Mouse (Mus musculus): ENCODE results near the gene Snx19. TPM values are rescaled to one million over a fixed set of nuclear protein-coding genes. Genes with fewer than 3 reads are reported as not detected.

The Snx19 gene
- 10 to 100 TPM; 11.7 to 13.9 TPM for polyA plus RNA-seq (2017; shearing (Covaris generic))

GRCm38 (mm10) chr9:30426882-30427632 lies at the start of gene Snx19:
Snx19 (plus strand) TSS chr9:30427108.
- ATAC-seq = peak; percentile 98

- no peak for ATAC-seq
Measured at GRCm38 (mm10) chr9:30400771-30401170, 26.1 kb upstream of the Snx19 start.

DNA sequence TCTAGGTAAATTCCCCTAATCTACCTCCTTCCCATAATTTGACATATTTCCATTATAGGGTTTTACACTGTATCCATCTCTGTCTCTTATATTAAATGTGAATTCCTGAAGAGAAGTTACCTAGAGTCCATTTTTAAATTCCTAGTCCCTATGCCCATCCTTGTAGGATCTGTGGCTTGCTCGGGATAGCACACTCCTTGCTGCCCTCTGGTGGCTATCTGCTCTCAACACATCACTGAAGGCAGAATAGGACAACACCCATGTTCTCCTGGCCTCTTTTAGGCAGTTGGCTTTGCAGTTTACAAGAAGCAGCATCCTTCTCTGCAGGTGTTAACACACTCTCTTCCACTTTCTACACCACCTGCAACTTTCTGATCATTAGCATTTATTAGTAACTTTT lies 4.0 kb upstream of the Snx19 start:
- no peak for ATAC-seq

DNA sequence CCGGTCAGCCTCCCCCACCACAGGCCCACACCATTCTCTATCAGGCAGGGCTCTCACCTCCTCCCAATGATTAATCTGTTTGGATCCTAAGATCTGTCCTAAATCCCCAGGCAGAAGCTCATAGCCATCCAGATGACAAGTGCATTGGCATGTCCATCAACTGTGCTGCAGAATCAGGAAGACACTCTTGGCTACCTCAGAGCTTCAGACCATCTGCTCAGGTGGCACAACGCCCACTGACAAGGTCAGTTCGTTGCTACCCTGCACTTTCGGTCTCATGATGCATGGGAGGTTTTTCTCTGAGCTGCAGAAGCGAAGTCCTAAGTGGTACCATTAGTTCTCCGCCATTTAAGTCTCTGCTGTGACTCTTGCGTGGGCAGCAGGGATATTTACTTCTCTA lies 1.7 kb upstream of the Snx19 start:
- no peak for ATAC-seq

DNA sequence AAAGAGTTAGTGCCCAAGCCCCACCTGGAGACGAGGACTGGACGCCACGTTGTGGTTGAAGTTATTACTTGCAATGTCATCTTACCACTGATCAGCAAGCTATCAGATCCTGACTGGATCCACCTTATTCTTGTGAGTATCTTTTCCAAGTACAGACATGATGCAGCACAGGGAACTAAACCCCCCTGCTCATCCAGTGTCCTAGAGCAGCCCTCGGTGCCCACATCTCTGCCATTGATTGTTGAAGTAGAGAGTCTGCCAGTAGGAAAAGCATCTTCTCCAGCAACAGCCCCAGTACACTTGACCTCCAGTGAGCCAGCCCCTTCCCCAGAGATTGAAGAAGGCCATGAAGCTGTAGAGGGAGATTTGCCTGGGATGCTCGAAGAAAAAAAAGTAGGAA lies 1.3 kb downstream of the Snx19 start:
- no peak for ATAC-seq

DNA sequence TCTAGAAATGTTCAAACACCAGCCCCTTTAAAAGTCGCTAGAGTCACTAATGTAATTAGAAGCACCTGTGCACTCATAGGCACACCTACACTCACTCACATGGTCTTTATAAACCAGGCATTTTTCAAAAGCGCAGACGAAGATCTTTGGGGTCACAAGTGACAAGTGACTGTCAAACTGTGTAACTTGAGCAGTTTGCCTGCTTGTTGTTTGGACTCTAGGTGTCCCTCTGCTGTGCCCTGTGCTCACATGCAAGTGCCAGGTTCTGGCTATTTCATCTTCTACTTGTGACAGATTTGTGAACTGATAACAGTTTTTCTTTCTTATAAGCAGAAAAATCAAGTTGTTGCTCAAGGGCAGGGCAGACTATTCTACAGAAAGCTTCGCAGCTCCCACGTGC lies 3.5 kb downstream of the Snx19 start:
- ATAC-seq = no peak

- no peak for ATAC-seq
Measured at GRCm38 (mm10) chr9:30431909-30432308, 5.0 kb downstream of the Snx19 start.

DNA sequence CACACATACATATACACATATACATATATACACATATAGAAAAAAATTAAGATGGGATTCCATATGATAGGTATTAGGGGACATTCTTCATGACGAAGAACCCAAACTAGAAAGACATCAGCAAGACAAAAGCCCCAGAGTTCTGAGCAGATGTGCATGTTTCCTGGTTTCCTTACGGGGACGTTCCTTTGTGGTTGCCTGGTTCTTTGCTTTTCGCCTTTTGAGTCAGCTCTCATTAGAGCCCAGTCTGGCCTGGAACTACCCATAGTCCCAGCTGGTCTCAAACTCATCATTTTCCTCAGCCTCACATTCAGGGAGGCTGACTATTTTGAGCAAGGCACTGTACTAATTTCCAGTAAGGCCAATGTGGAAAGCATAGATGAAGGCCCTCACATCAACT lies 7.0 kb downstream of the Snx19 start:
- ATAC-seq = no peak

GRCm38 (mm10) chr9:30435902-30436585 lies 9.1 kb downstream of the Snx19 start:
- ATAC-seq = no peak

GRCm38 (mm10) chr9:30438505-30438904 lies 11.6 kb downstream of the Snx19 start:
- ATAC-seq = no peak

DNA sequence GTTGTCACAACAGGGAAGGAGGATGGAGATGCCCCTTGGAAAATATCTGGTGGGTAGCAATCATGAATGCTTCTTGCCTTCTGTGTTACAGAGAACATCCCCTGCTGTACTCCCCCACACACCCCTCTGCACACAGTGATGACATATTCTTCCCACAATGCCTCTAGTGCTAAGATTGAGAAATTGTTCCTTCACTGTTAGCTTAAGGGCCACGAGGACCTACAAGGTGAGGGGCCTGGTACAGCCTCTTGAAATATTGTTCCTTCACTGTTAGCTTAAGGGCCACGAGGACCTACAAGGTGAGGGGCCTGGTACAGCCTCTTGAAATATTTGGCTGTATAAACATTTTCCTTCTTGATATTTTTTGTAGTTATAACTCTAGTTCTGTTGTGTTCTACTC lies 14.9 kb downstream of the Snx19 start:
- ATAC-seq = no peak

DNA sequence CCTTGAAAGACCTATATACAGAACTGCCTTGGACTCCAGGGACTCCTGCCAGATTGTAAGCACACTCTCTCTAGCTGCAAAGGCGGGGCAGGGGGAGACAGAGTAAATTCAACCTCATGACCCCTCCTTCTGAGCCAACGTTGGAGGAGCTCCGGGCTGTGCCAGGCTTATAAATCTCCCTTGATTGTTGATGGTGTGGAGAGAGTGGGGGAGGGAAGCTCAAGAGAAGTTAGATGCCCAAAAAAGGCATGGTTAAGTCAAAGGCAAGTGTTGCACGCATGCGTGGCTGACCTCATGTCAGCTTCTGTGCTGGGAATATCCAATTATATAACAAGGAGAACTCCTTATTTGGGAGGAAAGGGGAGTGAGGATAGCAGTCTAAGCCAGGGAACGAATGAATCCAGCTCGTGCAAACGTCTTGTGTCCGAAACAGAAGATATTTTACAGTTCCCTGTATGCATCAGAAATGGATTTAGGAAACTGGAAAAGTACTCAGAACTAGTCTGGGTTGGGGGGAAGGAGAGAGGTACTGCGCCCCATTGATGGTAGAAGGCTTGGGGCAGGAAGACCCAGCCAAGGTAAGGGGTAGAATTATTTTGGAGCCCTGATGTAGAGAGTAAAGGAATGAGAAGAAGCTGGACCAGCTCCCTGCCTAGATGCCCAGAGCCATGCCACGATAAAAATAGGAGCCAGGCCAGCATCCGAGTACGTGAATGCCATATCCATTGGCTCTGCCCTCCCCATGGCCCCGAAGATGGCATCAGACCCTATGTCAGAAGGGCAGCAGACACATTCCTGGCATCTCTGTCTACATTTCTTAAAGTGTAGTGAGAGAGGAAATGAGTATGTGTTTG lies 18.6 kb downstream of the Snx19 start:
- no peak for ATAC-seq

- ATAC-seq = no peak
Measured at GRCm38 (mm10) chr9:30446126-30446525, 19.2 kb downstream of the Snx19 start.

DNA sequence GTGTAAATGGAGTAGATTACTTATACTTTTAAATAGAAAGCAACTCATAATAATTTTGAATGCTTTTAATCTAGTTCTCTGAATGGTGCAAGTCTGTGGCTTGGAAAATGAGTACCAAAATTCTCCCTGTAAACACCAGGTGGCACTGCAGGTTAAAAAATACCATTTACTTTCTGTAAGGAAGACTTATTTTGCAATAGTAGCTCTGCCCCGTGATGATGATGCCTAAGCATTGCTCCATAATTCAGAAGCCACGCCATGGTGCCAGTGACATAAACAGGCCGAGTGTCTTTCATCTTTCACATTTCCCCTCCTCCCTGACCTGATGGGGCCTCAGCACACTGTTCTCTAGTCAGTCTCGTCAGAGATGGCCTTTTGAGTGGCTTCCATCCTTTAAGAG lies 21.6 kb downstream of the Snx19 start:
- no peak for ATAC-seq

- no peak for ATAC-seq
Measured at GRCm38 (mm10) chr9:30449862-30450261, 23.0 kb downstream of the Snx19 start.

DNA sequence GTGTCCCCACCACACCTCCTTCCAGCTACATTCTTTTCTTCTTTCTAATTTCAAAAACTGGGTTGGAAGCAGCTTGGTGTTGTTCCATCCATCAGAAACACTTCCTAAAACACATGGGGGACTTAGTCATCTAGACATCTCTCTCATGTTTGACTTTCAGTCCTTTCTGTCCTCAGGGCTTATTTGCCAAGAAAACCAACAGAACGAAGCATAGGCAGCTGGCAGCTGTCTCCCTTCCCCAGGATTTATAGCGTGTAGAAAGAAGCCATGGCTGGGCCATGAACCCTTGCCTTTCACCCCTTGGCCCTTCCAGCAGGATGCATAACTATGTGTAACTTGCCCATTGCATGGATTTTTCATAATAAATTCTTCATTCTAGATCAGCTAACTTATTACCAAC lies 23.9 kb downstream of the Snx19 start:
- ATAC-seq = no peak

- no peak for ATAC-seq
Measured at GRCm38 (mm10) chr9:30454527-30454926, 27.6 kb downstream of the Snx19 start.

DNA sequence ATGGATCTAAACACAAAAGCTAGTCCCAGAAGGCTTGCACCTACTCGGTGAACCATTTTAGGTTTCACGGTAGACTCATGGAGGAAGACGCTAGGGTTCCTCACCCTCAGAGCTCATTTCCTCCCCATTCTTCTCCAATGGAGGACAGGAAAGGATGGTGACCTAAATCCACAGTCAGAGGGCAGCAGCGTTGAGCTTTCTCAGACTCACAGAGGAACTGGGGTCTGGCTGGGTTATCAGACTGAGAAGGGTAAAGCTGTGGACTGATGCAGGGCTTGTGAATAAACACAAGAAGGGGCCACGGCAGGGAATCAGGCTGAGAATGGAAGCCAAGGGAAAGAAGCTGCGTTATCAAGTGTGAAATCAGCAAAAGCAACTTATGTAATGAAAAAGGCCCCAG lies 29.3 kb downstream of the Snx19 start:
- no peak for ATAC-seq

GRCm38 (mm10) chr9:30460501-30460900 lies 33.6 kb downstream of the Snx19 start:
- ATAC-seq = no peak

DNA sequence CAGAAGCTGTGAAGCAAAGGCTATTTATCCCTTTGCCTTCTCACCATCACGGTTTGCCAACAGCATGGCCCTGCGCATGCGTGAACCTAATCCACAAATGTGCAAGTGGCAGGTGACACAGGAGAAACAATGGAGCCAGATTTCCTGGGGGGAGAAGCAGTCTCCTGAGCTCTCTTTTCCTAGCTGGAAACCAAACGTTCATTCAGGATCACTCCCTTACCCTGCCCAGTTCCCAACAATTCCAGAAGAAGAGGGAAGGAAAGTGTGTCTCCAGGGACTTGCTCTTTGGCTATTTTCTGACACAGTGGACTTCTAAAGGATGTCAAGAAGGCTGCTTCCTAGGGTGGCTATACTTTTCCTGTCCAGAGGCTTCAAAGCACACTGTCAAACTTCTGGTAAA lies 37.8 kb downstream of the Snx19 start:
- no peak for ATAC-seq

GRCm38 (mm10) chr9:30480043-30480442 lies 53.1 kb downstream of the Snx19 start:
- no peak for ATAC-seq

- peak; percentile 92 for ATAC-seq
Measured at GRCm38 (mm10) chr9:30480464-30480863, 53.6 kb downstream of the Snx19 start.

GRCm38 (mm10) chr9:30482116-30482515 lies 55.2 kb downstream of the Snx19 start:
- ATAC-seq = no peak

Data from activated CD4-positive, CD25-positive, alpha-beta regulatory T cell, adult 4 months (primary cell).